Mouse (Mus musculus): Measurements from ENCODE around the gene Aunip. TPM values are rescaled to one million over a fixed set of nuclear protein-coding genes. Genes with fewer than 3 reads are reported as not detected.
A peak's percentile ranks its signal among the peaks of the same experiment; 100 is the strongest.
"Not testable (repeated sequence)": the region's sequence is repeated elsewhere in the genome, so short reads cannot be mapped to it uniquely, and the experiment has no call there.

The Aunip gene
- polyA plus RNA-seq, 1 experiment from 2014 or later: 4.2 TPM

DNA sequence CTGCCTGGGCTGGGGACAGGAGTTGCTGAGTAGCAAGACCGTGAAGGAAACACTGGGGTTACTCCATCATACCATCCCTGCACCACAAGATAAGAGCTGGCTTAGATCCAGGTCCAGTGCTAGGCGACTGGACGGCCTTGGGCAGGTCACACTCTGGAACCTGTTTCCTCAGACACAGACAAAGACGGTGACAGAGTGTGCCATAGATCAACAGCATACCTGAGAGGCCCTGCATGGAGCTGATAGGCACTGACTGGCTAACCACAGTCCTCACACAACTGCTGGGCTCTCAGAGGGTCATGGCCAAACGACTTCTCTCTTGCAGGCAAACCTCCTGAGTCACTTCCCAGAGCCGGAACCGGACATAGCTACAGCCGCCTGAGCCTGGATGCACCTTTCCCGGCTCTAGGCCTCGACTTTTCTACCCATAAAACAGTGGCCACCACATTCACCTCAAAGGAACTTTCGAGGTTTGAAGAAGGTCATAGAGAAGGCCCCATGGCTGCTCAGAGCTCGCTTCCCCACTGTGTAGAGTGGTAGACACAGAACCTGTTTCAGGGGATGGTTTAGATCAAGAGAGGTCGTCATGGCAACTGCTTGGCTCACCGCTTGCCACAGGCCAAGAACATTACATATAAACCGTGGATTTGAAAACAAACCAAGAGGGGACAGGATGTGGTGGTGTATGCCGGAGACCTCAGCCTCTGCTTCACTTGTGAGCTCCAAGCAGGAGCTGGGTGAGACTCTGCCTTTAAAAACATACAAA is 15.8 kb upstream of the Aunip start:
- Histone ChIP-seq H3K4me2 (ENCODE audit: low read length) (no peak overlapping the region), H3K27ac (ENCODE audit: low read length) (no peak overlapping the region), H3K4me3 (replicated peaks; ENCODE audit: low read length) (no peak overlapping the region), H3K27me3 (replicated peaks; ENCODE audit: control insufficient read depth, insufficient read depth, low read length) (no peaks in the 10 kb centered on the region), H3K9ac (replicated peaks; ENCODE audit: low read depth, low read length) (no peak overlapping the region), H3K4me1 (replicated peaks; ENCODE audit: control insufficient read depth, insufficient read depth, low read length) (peaks cover 12% of the 10 kb centered on the region), H3K9me3 (ENCODE audit: control insufficient read depth, low read length) (no peaks in the 10 kb centered on the region), H3K36me3 (ENCODE audit: control insufficient read depth, insufficient read depth) (no peaks in the 10 kb centered on the region)
- 67% methylated on average over 16 of the region's 16 CpGs for WGBS
- ATAC-seq: no peak

DNA sequence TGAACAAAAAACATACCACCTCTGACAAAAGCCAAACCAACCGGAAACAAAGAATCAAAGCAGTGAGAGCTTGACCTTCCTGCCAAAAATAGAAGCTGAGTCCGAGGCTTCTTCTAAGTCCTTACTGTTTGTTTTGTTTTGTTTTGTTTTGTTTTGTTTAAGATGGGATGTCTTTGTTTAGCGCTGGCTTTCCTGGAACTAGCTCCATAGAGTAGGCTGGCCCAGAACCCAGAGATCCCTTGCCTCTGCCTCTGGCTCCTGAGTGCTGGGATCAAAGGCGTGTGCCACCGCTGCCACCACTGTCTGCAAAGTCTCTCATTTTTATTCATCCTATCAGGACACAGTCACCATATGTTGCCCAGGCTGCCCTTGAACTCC is 15.3 kb upstream of the Aunip start:
- Histone ChIP-seq H3K9me3 (ENCODE audit: control insufficient read depth, low read length) (no peaks in the 10 kb centered on the region), H3K36me3 (ENCODE audit: control insufficient read depth, insufficient read depth) (no peaks in the 10 kb centered on the region), H3K4me3 (replicated peaks; ENCODE audit: low read length) (no peak overlapping the region), H3K4me1 (replicated peaks; ENCODE audit: control insufficient read depth, insufficient read depth, low read length) (peaks cover 12% of the 10 kb centered on the region), H3K9ac (replicated peaks; ENCODE audit: low read depth, low read length) (no peak overlapping the region), H3K27me3 (replicated peaks; ENCODE audit: control insufficient read depth, insufficient read depth, low read length) (no peaks in the 10 kb centered on the region), H3K4me2 (ENCODE audit: low read length) (no peak overlapping the region), H3K27ac (ENCODE audit: low read length) (no peak overlapping the region)
- WGBS: 68% methylated on average over 5 of the region's 5 CpGs
- no peak for ATAC-seq

- ATAC-seq: peak; percentile 71
- no peaks in the 10 kb centered on the region for H3K36me3 ChIP-seq (ENCODE audit: control insufficient read depth, insufficient read depth)
- peak within 1 kb of the TSS; percentile 66 for H3K4me2 ChIP-seq (ENCODE audit: low read length)
- WGBS: 3% methylated on average over 35 of the region's 35 CpGs
- no peaks in the 10 kb centered on the region for H3K9me3 ChIP-seq (ENCODE audit: control insufficient read depth, low read length)
- H3K9ac ChIP-seq (replicated peaks; ENCODE audit: low read depth, low read length): peak within 1 kb of the TSS; percentile 70
- H3K27me3 ChIP-seq (replicated peaks; ENCODE audit: control insufficient read depth, insufficient read depth, low read length): no peaks in the 10 kb centered on the region
- peaks cover 12% of the 10 kb centered on the region for H3K4me1 ChIP-seq (replicated peaks; ENCODE audit: control insufficient read depth, insufficient read depth, low read length)
- H3K4me3 ChIP-seq (replicated peaks; ENCODE audit: low read length): peak within 1 kb of the TSS; percentile 52
- no peak within 1 kb of the TSS for H3K27ac ChIP-seq (ENCODE audit: low read length)
These were observed 14.1 kb upstream of the Aunip start, which contains the start of gene Paqr7 for GRCm38 (mm10) chr4:134496595-134497210. Paqr7 (plus strand) TSS chr4:134496697.

GRCm38 (mm10) chr4:134497223-134497622 is 13.6 kb upstream of the Aunip start:
- H3K27me3 ChIP-seq (replicated peaks; ENCODE audit: control insufficient read depth, insufficient read depth, low read length): no peaks in the 10 kb centered on the region
- H3K4me2 ChIP-seq (ENCODE audit: low read length): peak overlapping the region; percentile 66
- peak overlapping the region; percentile 70 for H3K9ac ChIP-seq (replicated peaks; ENCODE audit: low read depth, low read length)
- no peaks in the 10 kb centered on the region for H3K9me3 ChIP-seq (ENCODE audit: control insufficient read depth, low read length)
- no peak overlapping the region for H3K27ac ChIP-seq (ENCODE audit: low read length)
- peaks cover 12% of the 10 kb centered on the region for H3K4me1 ChIP-seq (replicated peaks; ENCODE audit: control insufficient read depth, insufficient read depth, low read length)
- WGBS: 4% methylated on average over 6 of the region's 6 CpGs
- peak; percentile 51 for ATAC-seq
- peak overlapping the region; percentile 52 for H3K4me3 ChIP-seq (replicated peaks; ENCODE audit: low read length)
- no peaks in the 10 kb centered on the region for H3K36me3 ChIP-seq (ENCODE audit: control insufficient read depth, insufficient read depth)

DNA sequence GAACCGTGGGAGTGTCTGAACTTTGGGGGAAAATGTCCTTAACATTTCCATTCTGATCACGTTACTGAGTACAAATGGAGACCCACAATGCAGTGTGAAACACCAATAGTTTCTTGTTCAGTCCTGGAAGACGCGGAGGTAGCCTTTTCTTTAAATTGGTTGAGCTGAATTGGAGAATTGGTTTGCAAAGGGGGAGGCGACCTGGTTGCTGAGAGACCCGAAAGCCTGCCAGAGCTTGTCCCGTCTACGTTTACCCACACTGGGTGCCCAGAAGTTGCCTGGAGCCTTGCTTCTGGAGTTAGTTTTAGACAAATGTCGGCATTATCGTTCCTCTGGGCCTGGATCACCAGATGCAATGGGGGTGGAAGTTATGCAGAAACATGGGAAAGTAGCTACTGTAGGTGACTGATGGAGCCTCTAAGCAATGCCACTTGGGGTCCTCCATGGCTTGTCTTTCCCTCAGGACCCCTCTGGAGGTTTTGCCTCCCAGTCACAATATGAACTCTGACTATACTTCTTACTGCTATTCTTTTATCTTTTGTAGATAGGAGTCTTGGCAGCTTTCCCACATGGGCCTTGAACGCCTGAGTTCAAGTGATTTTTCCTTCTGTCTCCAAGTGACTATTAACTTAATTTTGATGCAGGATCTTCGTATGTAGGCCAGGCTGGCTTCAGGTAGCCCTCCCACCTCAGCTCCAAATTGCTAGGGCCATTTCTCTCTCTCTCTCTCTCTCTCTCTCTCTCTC is 12.6 kb upstream of the Aunip start:
- peak overlapping the region; percentile 66 for H3K4me2 ChIP-seq (ENCODE audit: low read length)
- H3K27me3 ChIP-seq (replicated peaks; ENCODE audit: control insufficient read depth, insufficient read depth, low read length): no peaks in the 10 kb centered on the region
- peak; percentile 27; the same call in 1 of the 2 replicates for ATAC-seq
- no peaks in the 10 kb centered on the region for H3K9me3 ChIP-seq (ENCODE audit: control insufficient read depth, low read length)
- peak overlapping the region; percentile 18 for H3K27ac ChIP-seq (ENCODE audit: low read length)
- H3K4me3 ChIP-seq (replicated peaks; ENCODE audit: low read length): peak overlapping the region; percentile 52; the same call in 1 of the 2 replicates
- 0 out of 2 replicates have a peak overlapping the region, but pooled peaks have one; percentile 70 for H3K9ac ChIP-seq (replicated peaks; ENCODE audit: low read depth, low read length)
- no peaks in the 10 kb centered on the region for H3K36me3 ChIP-seq (ENCODE audit: control insufficient read depth, insufficient read depth)
- WGBS: 49% methylated on average over 12 of the region's 12 CpGs
- H3K4me1 ChIP-seq (replicated peaks; ENCODE audit: control insufficient read depth, insufficient read depth, low read length): peaks cover 12% of the 10 kb centered on the region

GRCm38 (mm10) chr4:134498983-134499382 is 11.8 kb upstream of the Aunip start:
- not testable (repeated sequence) for H3K4me2 ChIP-seq (ENCODE audit: low read length); H3K36me3 ChIP-seq (ENCODE audit: control insufficient read depth, insufficient read depth); ATAC-seq; H3K27me3 ChIP-seq (replicated peaks; ENCODE audit: control insufficient read depth, insufficient read depth, low read length); H3K9ac ChIP-seq (replicated peaks; ENCODE audit: low read depth, low read length); H3K27ac ChIP-seq (ENCODE audit: low read length); H3K9me3 ChIP-seq (ENCODE audit: control insufficient read depth, low read length); H3K4me3 ChIP-seq (replicated peaks; ENCODE audit: low read length)
- WGBS: 95% methylated on average over 6 of the region's 6 CpGs
- H3K4me1 ChIP-seq (replicated peaks; ENCODE audit: control insufficient read depth, insufficient read depth, low read length): peaks cover 12% of the 10 kb centered on the region

- H3K27ac ChIP-seq (ENCODE audit: low read length): no peak overlapping the region
- 92% methylated on average over 6 of the region's 6 CpGs for WGBS
- peaks cover 10% of the 10 kb centered on the region for H3K4me1 ChIP-seq (replicated peaks; ENCODE audit: control insufficient read depth, insufficient read depth, low read length)
- H3K4me3 ChIP-seq (replicated peaks; ENCODE audit: low read length): no peak overlapping the region
- no peaks in the 10 kb centered on the region for H3K36me3 ChIP-seq (ENCODE audit: control insufficient read depth, insufficient read depth)
- H3K9ac ChIP-seq (replicated peaks; ENCODE audit: low read depth, low read length): no peak overlapping the region
- H3K27me3 ChIP-seq (replicated peaks; ENCODE audit: control insufficient read depth, insufficient read depth, low read length): no peaks in the 10 kb centered on the region
- ATAC-seq: no peak
- no peak overlapping the region for H3K4me2 ChIP-seq (ENCODE audit: low read length)
- no peaks in the 10 kb centered on the region for H3K9me3 ChIP-seq (ENCODE audit: control insufficient read depth, low read length)
These were observed 9.7 kb upstream of the Aunip start for GRCm38 (mm10) chr4:134501095-134501494.

DNA sequence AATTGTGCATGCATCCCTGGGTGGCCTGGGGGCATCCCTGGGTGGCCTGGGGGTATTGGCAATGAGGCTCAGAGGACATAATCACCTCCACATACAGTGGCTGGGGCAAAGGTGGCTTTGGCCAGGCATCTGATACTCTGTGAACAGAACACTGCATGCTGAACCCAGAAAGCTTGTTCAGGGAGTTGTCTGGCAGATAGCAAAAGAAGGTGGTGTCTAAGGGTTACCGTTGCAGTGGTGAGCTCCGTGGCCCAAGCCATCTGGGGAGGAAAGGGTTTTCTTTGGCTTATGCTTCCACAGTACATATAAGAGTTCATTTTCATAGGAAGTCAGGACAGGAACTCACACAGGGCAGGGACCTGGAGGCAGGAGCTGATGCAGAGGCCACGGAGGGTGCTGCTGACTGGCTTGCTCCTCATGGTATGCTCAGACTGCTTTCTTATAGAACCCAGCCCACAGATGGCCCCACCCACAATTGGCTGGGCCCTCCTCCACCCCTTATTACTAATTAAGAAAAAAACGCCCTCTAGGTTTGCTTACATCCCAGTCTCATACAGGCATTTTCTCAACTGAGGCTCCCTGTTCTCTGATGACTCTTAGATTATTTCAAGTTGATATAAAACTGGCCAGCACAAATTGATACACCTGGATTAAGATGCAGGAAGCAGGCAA is 7.0 kb upstream of the Aunip start:
- 80% methylated on average over 4 of the region's 4 CpGs for WGBS

More for the DNA sequence above, 7.0 kb upstream of the Aunip start:
- H3K4me3 ChIP-seq (replicated peaks; ENCODE audit: low read length): no peak overlapping the region
- no peaks in the 10 kb centered on the region for H3K4me1 ChIP-seq (replicated peaks; ENCODE audit: control insufficient read depth, insufficient read depth, low read length)
- H3K36me3 ChIP-seq (ENCODE audit: control insufficient read depth, insufficient read depth): no peaks in the 10 kb centered on the region; the same call in 1 of the 2 replicates
- H3K27me3 ChIP-seq (replicated peaks; ENCODE audit: control insufficient read depth, insufficient read depth, low read length): no peaks in the 10 kb centered on the region
- no peaks in the 10 kb centered on the region for H3K9me3 ChIP-seq (ENCODE audit: control insufficient read depth, low read length)
- H3K4me2 ChIP-seq (ENCODE audit: low read length): no peak overlapping the region
- H3K27ac ChIP-seq (ENCODE audit: low read length): no peak overlapping the region
- no peak overlapping the region for H3K9ac ChIP-seq (replicated peaks; ENCODE audit: low read depth, low read length)
- no peak for ATAC-seq

Measured in forebrain, embryonic 16.5 days (tissue).